Mouse (Mus musculus): ENCODE results near the gene Ulk1.
"Not testable (repeated sequence)": the region's sequence is repeated elsewhere in the genome, so short reads cannot be mapped to it uniquely, and the experiment has no call there.

Gene Ulk1

DNA sequence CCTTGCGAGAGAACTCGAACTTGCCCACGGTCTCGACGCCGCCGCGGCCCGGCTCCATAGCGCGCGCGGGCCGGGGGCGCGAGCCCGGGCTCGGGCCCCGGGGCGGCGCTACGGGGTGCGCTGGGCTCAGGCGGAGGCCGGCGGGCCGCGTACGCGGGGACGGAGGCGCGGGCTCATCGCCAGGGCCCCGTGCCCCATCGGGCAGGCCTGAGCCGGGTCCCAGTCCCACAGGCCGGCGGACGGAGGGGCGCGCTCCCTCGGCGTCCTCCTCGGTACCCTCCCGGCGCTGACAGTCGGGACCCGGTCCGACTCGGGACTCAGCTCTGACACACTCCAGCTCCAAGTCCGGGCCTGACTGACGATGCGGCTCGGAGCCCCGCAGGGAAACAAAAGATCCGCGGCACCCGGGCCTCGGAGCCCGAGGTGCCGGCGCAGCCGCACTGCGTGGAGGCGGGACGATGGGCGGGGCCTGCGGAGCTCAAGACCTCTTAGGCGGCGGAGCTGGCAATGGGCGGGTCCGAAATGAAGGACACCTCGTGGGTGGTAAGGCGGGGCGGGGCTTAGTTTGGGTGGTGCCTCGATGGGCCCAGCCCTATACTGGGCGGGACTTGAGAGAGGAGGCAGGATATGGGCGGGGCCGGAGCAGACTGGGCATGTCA is at the start of gene Ulk1:
TSS of gene Ulk1 (minus strand) at position 431 of the 659 bp plus-strand sequence.
- DNase-seq = peak; percentile 99 to 100

DNA sequence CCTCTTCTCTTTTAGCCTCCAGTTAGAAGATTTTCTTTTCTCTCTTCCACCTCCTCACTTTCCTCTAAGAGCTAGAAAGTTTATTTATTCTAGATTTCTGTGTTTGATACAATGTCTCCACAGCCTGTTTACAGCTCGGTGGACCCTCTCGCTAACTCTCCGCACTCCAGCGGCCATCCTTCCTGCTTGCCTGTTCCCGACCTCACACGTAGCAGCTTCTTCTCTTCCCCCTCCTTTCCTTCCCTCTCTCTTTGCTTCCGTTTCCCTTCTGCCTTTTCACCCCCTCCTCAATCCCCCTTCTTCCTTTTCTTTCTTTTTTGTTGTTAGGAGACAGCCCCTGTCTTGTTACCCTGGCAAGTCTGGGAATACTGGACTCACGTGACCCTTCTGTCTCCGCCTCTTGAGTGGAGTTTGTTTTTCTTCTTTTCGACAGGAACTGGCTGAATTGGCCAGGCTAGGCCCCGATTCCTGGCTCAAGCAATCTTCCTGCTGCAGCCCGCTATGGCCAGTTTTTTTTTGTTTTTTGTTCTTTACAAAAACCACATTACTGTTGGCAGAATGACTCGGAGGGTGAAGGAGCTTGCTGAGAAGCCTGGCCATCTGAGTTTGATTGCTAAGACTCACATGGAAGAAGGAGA is 49.2 kb upstream of the Ulk1 start:
- peak; percentile 66 to 78 for DNase-seq

DNA sequence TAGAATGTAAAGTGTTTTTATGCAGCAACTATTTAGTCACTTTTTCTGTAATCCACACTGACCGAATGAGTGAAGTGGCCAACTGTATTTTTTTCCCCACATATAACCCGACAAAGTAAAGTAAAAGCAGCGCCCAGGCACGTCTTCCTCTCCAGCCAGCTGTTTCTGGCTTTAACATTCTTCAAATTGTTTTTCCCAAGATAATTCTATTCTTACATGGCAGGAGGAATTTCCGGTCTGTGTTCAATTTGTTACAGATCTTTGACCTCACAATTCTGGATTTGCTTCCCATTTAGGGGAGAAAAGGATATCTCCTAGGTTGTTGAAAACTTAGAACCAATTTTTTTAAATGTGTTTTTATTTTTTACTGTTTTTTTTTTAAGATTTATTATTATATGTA is 47.2 kb upstream of the Ulk1 start:
- DNase-seq = no peak

DNA sequence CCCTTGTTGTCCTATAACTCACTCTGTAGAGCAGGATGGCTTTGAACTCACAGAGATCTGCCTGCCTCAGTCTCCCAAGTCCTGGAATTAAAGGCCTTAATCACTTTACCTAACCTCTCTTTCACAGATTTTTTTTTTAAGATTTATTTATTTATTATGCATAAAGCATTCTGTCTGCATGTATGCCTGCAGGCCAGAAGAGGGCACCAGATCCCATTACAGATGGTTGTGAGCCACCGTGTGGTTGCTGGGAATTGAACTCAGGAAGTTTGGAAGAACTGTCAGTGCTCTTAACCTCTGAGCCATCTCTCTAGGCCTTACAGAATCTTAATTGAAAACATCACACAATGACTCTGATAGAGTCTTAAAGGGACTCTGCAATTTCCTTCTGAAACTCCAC is 43.1 kb upstream of the Ulk1 start:
- DNase-seq = no peak

DNA sequence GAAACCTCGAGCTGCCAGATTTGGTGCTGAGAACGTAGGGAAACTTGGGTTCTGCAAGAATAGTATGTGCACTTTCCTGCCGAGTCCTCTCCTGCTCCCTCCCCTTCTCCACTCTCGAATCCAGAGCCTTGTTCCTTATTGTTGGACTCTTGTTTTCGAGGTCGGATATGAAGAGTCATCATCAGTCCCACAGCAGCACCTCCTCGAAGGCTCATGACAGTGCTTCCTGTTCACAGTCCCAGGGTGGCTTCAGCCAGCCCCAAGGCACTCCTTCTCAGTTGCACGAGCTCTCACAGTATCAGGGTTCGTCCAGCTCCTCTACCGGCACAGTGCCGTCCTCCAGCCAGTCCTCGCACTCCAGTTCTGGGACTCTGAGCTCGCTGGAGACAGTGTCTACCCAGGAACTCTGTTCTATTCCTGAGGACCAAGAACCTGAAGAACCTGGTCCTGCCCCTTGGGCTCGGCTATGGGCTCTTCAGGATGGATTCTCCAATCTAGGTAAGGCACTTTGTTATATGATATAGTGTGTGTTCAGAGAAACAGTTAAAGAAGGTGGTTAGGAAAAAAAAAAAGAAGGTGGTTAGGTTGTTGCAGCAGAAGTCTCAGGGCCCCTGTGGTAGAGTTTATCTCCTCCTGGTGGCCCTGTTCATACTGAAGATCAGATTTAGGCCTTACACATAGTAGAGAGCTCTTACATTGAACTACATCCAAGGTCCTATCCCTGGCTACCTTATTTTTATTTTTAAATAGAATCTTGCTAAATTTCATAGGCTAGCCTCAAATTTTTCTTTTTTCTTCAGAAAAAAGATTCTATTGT is 31.4 kb upstream of the Ulk1 start:
- DNase-seq = no peak

DNA sequence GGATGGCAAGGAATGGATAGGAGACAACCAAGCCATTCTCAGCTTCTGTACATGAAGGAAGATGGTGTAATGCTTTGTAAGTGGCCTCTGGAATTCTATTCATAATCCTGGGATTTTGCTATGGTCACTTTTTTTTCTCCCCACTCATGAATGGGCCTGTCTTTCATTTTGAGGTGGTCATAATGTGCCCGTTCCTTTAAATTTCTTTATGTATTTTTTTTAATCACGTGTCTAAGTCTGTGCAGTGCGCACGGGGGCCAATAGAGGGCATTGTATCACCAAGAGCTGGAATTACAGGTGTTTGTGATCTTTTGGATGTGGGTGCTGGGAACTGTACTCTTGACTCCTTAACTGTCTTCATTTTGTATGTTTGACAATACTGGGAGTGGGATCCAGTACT is 30.6 kb upstream of the Ulk1 start:
- DNase-seq = peak; percentile 37 to 67

DNA sequence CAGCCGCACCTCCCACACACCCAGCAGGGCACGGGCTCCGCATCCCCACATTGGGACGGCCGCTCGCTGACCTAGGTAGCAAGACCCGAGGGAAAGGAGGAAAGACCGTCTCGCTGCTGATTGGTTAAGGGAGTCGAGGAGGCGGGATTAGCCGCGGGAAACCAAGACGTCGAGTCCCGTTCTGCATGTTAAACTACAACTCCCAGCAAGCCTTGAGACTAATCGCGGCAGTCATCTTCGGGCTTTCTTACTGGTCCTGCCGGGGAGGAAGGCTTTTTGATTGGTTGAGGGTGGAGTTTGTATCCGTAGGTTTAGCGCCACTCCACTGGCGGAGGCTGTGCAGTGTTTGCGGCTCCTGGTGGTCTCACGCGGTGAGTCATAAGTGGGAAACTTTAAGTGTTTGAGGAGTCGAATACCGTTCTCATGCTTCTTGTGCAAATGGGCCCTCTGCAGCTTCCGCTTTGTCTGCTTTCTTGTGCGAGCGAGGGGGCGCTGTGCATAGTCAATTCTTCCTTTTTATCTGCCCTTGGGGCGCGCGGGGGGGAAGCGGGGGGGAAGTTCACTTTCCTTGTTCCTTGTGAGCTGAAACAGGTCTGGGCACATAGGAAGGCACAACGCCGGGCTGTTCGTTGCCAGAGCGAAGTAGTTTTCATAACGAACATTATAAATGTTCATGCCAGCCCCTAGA is 29.9 kb upstream of the Ulk1 start, which contains the start of the genes Hscb and Chek2:
TSS of gene Hscb (minus strand) at position 100 of the 688 bp plus-strand sequence.
TSS of gene Chek2 (plus strand) at position 302 of the 688 bp plus-strand sequence.
- peak; percentile 98 for DNase-seq

DNA sequence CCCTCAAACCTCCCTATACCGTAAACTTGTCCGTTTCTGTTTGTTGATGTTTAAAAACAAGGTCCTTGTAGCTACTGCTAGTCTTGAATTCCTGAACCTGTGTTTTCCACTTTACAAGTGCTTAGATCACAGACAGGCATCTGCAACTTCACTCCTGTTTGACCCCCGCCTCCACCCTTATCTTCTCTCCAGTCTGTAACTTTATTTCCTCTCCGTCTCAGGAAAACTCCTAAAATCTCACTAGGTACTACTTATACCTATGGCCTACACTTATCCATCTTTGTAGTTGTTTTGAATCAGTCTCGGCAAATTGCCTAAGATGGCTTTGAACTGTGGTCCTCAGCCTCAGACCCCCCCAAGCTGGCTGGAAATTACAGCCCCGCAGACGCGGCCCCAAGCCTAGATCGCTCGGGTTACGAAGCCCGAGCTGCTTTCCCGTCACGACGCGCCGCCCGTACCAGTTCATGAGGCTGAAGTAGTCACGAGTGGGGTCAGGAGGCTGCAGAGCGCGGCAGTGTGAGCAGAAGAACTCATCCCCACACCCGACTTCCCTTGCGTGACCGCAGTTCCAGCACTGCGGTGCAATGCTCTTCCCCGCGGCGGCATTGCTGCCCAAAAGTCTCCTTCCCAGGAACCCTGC is 29.3 kb upstream of the Ulk1 start:
- DNase-seq = no peak

DNA sequence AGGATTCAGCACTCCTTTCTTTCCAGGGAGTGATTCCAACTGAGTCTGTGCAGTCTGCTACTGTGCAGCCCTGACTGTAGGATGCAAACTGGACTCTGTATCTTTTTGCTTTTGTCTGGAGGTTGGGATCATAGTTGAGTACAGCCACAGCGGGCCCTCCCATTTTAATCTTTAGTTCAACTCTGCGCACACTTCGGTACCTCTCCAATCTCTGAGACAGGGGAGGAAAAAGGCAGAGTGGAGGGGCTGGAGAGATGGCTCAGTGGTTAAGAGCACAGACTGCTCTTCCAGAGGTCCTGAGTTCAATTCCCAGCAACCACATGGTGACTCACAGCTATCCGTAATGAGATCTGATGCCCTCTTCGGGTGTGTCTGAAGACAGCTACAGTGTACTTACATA is 28.1 kb upstream of the Ulk1 start:
- not testable (repeated sequence) for DNase-seq

DNA sequence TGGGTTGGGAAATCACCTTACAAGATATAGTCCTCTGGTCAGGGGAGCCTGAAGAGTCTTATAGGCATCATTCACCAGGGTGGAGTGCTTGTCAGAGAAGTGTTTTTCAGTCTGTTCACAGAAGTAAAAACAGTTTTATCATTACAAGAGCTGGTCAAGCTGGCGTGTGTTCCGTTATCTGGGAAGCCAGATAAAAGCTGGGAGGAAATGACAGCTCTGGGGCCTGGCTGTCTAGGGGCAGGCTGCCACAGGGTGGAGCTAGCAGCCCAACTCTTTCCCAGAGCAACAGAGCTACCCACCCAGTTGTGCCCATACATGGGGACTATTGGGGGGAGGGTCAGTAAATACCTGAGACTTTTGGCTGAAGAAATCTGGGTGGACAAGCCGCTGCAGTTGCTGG is 26.1 kb upstream of the Ulk1 start:
- DNase-seq = peak; percentile 72

DNA sequence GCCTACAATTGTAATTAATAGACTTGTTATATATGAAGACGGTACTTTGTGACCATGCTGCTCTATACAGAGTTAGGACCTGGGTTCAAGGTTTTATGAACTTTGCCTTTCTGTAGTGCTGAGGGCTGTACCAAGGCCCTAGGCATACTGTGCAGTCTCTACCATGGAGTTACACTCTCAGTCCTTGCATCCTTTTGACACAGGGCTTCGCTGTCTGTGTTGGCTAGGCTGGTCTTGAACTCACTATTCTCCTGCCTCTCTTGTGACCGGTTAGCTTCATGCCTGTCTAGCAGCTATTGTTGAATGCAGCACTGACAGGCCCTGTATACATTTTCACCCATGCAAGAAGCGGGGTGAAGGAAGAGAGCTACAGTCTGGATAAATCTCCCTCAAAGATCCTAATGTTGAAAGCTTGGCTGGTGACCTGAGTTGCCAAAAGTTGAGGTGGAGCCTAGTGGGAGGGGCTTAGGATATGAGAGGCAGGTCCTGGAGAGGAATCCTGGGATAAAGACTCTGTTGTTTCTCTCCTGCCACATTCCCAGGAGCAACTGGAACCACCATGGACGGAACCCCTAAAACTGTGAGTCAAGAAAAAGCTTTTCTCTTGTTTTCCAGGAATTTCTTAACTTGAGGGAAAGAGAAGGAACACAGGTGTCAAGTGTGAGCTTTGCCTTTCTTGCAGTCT is 21.3 kb upstream of the Ulk1 start:
- no peak for DNase-seq

DNA sequence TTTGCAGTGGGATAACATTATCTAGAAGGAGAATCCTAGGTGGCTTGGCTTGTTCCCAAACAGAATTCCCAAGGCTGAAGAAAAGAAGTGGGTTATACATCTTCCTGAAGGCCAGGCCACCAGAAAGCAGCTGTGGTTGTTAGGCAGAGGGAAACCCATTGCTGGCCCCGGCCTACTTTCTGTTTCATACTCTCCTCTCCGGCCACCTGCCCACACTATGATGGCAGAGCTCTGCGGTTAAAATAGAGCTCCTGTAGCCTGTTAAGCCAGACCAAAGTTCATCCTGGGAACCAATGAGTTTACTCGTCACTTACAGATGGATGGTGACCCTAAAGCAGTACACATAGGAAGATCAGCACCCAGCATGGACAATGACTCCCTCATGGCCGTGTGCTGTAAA is 17.7 kb upstream of the Ulk1 start:
- DNase-seq = no peak

DNA sequence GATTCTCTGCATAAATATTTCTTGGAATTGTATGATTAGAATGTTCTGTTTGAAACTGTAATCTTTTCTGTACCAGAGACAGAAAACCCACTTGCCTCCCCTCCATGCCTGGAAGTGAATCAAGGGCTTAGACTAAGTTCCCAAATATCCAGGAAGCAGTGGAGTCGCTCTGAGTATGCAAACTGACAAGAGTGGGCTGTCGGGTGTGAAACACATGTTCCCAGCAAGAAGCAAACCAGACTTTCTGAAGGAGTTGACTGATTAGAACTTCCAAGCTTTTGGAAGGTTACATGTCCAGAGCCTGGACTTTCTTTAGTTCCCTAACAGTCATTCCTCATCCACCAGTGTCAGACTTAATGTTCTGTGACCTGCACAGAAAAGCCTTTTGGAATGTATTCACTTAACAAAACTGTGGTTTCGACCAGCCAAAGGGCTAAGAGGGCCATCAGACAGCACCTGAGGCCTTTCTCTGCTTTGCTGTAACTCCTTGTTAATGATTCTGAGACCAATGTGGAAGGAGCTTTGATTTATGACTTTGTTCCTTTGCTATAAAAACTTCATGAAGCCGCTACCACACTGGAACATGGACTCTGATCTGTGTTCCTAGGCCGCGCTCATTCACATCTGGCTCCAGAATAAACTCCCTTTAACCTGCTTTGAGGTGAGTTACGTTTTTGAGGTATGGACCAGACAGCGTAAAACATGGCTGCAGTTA is 17.0 kb upstream of the Ulk1 start:
- no peak for DNase-seq

DNA sequence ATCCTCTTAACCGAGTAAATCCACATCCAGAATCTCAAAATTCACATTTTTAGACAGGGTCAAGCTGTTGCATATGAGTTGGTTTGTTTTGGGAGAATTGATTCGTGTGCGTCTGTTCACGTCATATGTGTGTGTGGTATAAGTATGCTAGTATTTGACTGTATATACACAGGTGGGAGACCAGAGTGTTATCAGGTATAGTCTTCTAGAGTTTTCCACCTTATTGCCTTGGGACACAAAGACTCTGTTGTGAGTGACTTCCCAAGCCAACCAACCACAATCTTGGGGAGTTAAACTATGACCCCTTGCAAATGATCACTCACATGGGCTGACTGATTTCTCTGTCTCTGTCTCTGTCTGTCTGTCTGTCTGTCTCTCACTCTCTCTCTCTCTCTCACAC is 14.5 kb upstream of the Ulk1 start:
- DNase-seq = no peak

DNA sequence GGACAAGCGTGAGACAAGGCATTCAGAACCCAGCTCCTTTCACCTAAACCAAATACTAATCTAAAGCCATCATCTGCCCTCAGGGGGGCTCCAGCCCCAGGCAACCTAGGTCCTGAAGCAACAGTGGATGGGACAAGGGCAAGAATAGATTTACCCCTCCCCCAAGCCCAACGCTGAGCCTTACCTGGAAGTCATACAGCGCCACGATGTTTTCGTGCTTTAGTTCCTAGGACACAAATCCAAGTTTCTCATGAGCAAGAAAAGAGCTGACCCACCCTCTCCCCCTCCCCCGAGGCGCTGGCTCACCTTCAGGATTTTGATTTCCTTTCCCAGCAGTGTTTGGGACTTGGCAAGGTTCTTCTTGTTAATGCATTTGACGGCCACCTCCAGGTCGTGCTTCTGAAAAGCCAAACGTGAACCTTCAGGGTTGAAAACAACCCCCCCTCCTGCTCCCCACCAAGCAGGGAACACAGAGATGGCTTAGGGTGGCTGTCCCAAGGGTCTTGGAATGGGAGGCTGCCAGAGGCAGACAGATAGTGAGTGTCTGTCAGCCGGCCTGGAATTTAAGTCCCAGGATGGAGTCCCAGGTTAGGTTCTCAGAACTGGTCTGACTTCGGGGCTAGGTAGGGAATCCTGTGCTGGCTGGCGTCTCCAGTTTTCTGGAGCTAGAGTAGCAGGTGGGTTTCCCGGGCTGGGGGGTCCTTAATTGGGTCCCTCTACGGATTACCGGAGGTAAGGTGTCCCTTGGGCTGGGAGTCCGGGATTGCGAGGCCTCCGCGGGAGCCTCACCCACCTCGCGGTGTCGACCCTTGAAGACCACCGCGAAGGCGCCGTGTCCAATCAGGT is 853 bp downstream of the Ulk1 start:
- DNase-seq = peak in 1 of 2 experiments; percentile 38

DNA sequence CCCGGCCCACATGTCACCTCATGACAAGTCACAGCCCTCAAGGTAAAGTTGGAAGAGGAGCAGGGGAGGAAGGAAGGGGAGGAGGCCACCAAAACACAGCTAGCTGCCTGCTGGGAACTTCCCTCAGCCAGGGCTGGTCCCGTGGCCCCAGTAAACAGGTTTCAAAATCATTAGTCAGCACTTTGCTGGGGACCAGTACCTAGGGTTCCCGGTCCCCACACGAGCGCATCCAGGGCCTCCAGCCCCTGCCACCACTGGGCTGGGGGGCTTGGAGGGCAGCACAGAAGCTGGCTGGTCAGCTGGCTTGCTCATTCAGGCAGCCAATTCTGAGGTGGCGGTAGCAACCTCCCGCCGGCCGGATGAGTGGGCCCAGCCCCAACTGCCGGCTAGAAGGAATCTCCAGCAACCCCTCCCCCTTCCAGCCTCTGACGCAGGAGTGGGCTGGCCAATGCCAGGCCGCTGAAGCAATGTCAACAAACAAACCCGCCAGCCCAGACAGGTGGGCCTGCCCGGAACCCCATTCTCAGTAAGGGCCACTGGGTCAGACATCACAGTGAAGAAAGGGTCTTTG is 1.8 kb downstream of the Ulk1 start:
- peak; percentile 92 to 93 for DNase-seq

DNA sequence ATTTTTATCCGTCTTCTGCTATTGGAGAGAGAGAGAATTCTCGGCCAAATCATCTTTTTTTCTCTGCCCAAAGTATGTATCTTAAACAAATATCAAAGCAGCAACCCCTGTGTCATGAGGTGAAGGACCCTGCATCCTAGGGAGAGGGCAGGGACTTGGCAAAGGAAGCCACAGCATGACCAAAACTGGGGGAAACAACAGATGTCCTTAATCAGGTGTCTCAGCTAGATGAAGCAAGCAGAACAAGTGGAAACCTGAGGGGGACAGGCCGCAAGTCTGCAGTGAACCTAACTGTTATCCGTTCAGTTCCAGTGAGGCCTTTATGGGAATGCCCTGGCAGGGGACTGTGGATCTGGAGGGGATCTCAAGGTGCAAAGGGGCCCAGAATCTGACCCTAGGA is 2.4 kb downstream of the Ulk1 start:
- DNase-seq = no peak

DNA sequence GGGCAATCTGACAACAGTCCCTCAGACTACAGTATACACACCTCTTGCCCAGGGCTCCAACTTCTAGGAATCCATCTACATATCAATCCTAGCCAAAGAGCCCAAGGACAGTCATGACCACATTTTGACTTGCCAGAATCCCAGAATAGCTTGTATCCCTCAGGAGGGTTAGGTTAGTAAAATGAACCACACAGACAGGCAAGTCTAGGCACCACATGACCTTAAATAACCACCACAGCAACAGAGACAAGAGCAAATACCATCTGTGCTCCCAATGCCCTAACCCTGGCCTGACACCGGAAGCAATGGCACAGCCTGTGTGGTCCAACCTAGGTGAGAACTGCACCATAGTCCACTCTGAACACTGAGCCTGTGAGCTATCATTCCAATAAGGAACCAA is 3.2 kb downstream of the Ulk1 start:
- no peak for DNase-seq

DNA sequence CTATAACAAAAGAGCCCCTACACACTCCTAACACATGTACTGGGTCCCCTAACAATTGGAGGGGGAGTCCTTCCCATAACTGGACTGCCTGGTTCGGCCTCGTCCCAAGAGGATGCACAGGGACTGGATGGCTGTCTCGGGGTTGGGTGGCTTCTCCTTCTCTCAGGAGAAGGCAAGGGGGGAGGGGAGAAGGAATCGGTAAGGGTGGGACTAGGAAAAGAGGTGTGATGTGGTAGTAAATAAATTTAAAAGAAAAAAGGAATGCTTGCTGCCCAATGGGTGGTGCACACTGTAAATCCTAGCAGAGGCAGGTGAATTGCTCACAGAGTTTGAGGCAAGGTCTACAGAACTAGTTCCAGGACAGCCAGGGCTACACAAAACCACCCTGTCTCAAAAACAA is 3.7 kb downstream of the Ulk1 start:
- DNase-seq = no peak

Data from lung, postnatal 4 days (tissue).